Mouse (Mus musculus): ENCODE data around the gene Sgpl1.

DNA sequence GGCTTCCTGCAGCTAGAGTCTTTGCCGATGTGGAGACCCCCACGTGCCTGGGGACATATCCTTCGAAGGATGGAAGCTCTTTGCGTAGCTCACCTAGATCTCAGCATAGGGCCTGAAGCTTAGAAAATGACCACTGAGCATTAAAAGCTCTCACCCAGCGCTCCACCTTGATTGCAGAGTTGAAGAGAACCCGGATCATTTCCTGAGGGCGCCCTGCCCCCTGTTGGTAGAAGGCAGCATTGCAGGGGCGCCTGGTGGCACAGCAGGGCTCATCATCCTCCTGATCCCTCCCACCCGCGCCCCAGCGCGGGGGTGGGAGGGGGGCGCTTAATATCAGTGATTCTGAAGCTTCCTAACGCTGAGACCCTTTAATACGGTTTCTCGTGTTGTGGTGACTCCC is 75.2 kb downstream of the Sgpl1 start:
- TF ChIP-seq CTCF (IDR thresholded peaks at IDR 0.05; ENCODE audit: low read depth, low read length) (peak; percentile 85), POLR2A (IDR thresholded peaks at IDR 0.05; ENCODE audit: extremely low read depth, insufficient read depth, low read length) (no peak)

Data from liver, adult 2 months (tissue).